Mouse (Mus musculus) ovary, postnatal 14 days (tissue): Measurements from ENCODE around the gene Slc38a10.

Source experiments
- DNase-seq: peaks from one replicate; pipeline ENCODE4 v3.0.0; 2022; ENCODE audit warnings: low spot score

The Slc38a10 gene

GRCm38 (mm10) chr11:120055953-120056732 is 95.0 kb downstream of the Slc38a10 start:
- no peak for DNase-seq
